Comparison of ENCODE assay signal across 8 mouse cellular contexts in the genomic region with DNA sequence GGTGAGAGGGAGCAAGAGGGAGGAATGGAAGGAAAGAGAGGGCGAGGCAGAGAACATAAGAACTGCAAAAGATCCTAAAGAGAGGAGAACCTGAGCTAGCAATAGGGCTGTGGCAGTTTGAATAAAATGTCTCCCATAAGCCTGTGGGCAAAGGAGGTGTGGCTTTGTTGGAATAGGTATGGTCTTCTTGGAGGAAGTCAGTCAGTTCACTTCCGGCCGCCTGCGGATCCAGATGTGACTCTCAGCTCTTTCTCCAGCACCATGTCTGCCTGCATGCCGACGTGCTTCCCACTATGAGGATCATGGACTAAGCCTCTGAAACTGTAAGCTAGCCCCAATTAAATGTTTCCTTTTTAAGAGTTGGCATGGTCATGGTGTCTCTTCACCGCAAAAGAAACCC. TPM values are rescaled to one million over a fixed set of nuclear protein-coding genes. Genes with fewer than 3 reads are reported as not detected.
DNase-seq lines count a peak whose midpoint lies in the region; ATAC-seq and TF ChIP-seq lines count a peak whose summit lies in the region.

Gene Kat6b (plus strand): TSS at position 204 of the 400 bp plus-strand sequence.

- H3K4me1 ChIP-seq in thymus, adult 2 months (replicated peaks; ENCODE audit: control insufficient read depth, insufficient read depth, low read length) = no peaks in the 10 kb centered on the region
- H3K4me1 ChIP-seq in forebrain, embryonic 14.5 days (ENCODE audit: control insufficient read depth, insufficient read depth, low read length) = no peaks in the 10 kb centered on the region
- H3K4me1 ChIP-seq in hindbrain, embryonic 15.5 days (replicated peaks) = no peaks in the 10 kb centered on the region

- TF ChIP-seq CTCF in thymus, adult 2 months (IDR thresholded peaks at IDR 0.05; ENCODE audit: borderline replicate concordance, control insufficient read depth, extremely low read depth, insufficient read depth, low read length, poor library complexity) = no peak

- WGBS in thymus, adult 2 months = 98% methylated on average over 7 of the region's 7 CpGs
- 94% methylated on average over 7 of the region's 7 CpGs for WGBS in forebrain, embryonic 14.5 days
- 93% methylated on average over 7 of the region's 7 CpGs for WGBS in hindbrain, embryonic 15.5 days

- H3K9ac ChIP-seq in forebrain, embryonic 14.5 days (ENCODE audit: low read length) = no peak within 1 kb of the TSS
- no peak within 1 kb of the TSS for H3K9ac ChIP-seq in hindbrain, embryonic 15.5 days

- DNase-seq in thymus, adult 2 months = no peak
- DNase-seq in thymus, postnatal 25 days = no peak
- DNase-seq in forebrain, embryonic 14.5 days (ENCODE audit: low spot score) = no peak
- no peak for DNase-seq in right cerebral cortex, postnatal 10 days (ENCODE audit: low spot score in 2 of 2)
- no peak for DNase-seq in testis, postnatal 10 days (ENCODE audit: low spot score)
- DNase-seq in right cerebral cortex, postnatal 25 days = no peak

- H3K4me3 ChIP-seq in thymus, adult 2 months (ENCODE audit: control insufficient read depth, insufficient read depth, low read length) = no peak within 1 kb of the TSS
- H3K4me3 ChIP-seq in forebrain, embryonic 14.5 days (ENCODE audit: low read depth, low read length) = no peak within 1 kb of the TSS
- no peak within 1 kb of the TSS for H3K4me3 ChIP-seq in hindbrain, embryonic 15.5 days

- TF ChIP-seq POLR2A in thymus, adult 2 months (IDR thresholded peaks at IDR 0.05; ENCODE audit: control insufficient read depth, extremely low read depth, insufficient read depth, low read length, poor library complexity) = no peak

- no peak within 1 kb of the TSS for H3K4me2 ChIP-seq in forebrain, embryonic 14.5 days (ENCODE audit: low read length)
- no peak within 1 kb of the TSS for H3K4me2 ChIP-seq in hindbrain, embryonic 15.5 days

- H3K9me3 ChIP-seq in forebrain, embryonic 14.5 days (replicated peaks; ENCODE audit: control insufficient read depth, low read length) = no peaks in the 10 kb centered on the region
- no peaks in the 10 kb centered on the region for H3K9me3 ChIP-seq in hindbrain, embryonic 15.5 days

- no peaks in the 10 kb centered on the region for H3K36me3 ChIP-seq in thymus, adult 2 months (ENCODE audit: control insufficient read depth, insufficient read depth, low read length)
- H3K36me3 ChIP-seq in forebrain, embryonic 14.5 days (ENCODE audit: control insufficient read depth, insufficient read depth, low read length) = no peaks in the 10 kb centered on the region
- H3K36me3 ChIP-seq in hindbrain, embryonic 15.5 days = no peaks in the 10 kb centered on the region

- ATAC-seq in forebrain, embryonic 14.5 days = no peak
- ATAC-seq in hindbrain, embryonic 15.5 days (ENCODE audit: low FRiP score, low read depth) = no peak
- ATAC-seq in monocyte, adult 5-6 weeks (replicated peaks; ENCODE audit: insufficient number of reproducible peaks, low FRiP score, low TSS enrichment, poor library complexity, severe bottlenecking) = no peak

- H3K27me3 ChIP-seq in thymus, adult 2 months (ENCODE audit: control insufficient read depth, insufficient read depth, low read length) = no peaks in the 10 kb centered on the region
- H3K27me3 ChIP-seq in forebrain, embryonic 14.5 days (replicated peaks; ENCODE audit: control insufficient read depth, insufficient read depth, low read length) = no peaks in the 10 kb centered on the region
- no peaks in the 10 kb centered on the region for H3K27me3 ChIP-seq in hindbrain, embryonic 15.5 days

- H3K27ac ChIP-seq in thymus, adult 2 months (ENCODE audit: control insufficient read depth, insufficient read depth, low read length) = no peak within 1 kb of the TSS
- H3K27ac ChIP-seq in forebrain, embryonic 14.5 days (ENCODE audit: low read depth, low read length) = no peak within 1 kb of the TSS
- H3K27ac ChIP-seq in hindbrain, embryonic 15.5 days (replicated peaks) = no peak within 1 kb of the TSS

RNA-seq across cellular contexts. Expression of gene Kat6b, which starts in this region (rescaled TPM):
- 16.6 and 19.8 TPM in 2 replicates for polyA plus RNA-seq in thymus, adult 2 months (2012; rRNA removed)
- 28.8 and 34.6 TPM in 2 replicates for polyA plus RNA-seq in forebrain, embryonic 14.5 days (2014; fragmentation: Nextera tagmentation; extraction: Ambion mirVana)
- polyA plus RNA-seq in hindbrain, embryonic 15.5 days (2015; fragmentation: Nextera tagmentation; extraction: Ambion mirVana) = 17.5 and 17.6 TPM in 2 replicates
- total RNA-seq in monocyte, adult 5-6 weeks (2017) = 15.1 to 22.6 TPM (median 15.1 TPM) in 3 replicates
